Mouse (Mus musculus): Measurements from ENCODE around the gene Cbx7.

Cbx7 gene

DNA sequence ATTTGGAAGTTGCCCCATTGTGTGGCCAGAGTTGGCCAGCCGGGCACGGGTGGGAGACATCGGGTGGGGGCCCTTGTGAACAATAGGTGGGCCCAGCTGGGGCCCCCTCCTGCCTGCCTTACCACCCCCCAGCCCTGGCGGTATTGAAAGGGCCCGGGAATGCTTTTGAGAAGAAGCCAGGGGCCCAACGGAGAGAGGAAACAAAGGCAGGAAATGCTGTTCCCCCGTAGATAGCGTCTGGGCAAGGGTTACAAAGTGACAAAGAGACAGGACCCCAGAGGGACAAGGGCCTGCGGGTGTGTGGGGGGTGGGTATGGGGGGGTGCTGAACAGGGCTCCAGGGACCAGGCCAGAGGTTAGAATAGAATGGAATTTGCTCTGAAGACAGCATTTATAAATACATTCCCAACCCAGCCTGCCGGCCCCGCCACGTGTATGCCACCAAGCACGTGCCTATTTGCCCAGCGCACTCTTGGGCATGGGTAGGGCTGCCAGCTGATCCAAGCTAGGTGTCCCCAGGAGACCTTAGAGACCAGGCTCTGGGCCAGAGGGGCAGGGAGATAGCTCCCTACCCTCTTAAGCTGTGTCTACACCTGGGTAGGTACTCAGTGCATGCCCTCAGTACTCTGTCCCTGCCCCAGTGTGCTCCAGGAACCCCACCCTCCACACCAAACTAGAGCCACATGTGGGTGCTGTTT, 33.9 kb upstream of the Cbx7 start:
- in situ Hi-C loops (cut with MseI, MboI), result no loop called here

GRCm38 (mm10) chr15:80003581-80003980, 32.7 kb upstream of the Cbx7 start:
- in situ Hi-C loops (cut with MseI, MboI), result no loop called here

DNA sequence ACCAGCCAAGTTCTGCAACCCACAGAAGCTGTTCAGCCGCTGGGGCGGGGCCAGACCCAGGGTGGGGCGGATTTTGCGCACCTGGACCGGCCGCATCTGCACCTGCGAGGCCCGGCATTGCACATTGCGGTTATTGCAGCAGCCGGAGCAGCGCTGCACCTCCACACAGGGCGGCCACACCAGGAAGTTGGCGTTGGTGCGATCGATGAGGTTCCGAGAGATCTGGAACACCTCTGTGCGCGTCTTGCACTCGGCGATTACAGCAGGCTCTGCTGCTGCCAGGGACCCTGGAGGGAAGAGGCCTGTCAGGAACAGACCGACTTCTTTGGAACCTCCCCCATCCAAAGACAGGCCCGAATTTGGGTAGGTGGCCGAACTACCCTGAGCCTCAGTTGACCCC, 30.7 kb upstream of the Cbx7 start:
- in situ Hi-C loops (cut with MseI, MboI), result no loop called here

DNA sequence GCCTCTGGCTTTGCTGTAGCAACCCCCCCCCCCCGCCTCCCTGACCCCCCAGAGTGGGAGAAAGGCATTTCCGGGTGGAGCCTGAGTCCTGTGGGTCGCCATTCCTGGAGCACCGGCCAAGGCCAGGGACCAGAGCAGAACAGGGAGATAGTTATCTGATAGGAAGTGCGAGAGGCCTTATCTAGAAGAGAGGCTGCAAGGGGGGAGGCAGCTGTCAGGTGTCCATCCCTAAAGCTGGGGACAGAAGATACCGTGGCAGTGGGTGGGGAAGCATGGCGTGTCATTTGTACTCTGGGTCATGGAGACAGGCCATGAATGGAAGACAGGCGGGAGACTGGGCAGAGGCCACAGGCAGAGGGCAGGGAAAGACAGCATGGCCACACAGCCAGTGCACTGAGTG, 29.8 kb upstream of the Cbx7 start:
- in situ Hi-C loops (cut with MseI, MboI), result no loop called here

DNA sequence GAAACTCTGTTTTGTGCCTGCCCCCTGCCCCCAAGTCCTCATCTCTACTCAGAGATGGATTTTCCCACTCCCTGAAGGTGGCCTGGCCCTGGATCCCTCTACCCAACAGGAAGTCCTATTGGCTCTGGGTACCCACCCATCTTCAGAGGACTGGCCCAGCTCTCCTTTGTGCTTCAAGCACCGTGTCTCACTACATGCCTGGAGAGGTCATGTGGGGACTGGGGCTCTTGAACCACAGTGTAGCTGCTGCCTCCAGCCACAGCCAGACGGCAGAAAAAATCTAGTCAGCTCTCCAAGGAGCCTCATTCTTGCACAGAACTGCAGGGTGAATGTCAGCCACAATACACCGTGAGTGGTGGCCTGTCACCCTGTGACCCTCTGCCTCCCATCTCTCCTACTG, 27.1 kb upstream of the Cbx7 start:
- in situ Hi-C loops (cut with MseI, MboI), result no loop called here

DNA sequence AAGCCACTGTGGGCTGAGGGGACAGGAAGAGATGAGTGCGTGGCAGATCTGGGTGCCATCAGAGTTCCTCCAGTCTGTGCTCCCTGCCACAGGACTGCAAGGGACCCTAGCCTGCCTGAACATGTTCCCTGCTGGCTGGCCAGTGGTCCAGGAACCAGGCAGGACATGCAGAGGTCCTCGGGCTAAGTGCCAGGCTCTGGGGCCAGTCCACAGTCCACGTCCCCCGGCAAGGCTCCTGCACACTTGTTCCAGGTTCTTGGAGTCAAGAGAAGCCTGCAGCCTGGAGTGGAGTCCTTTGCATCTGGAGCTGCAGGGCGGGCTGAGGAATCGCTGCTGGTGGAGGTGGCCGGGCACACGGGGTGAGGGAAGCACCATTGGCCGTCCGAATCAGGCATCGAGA, 25.9 kb upstream of the Cbx7 start:
- in situ Hi-C loops (cut with MseI, MboI), result no loop called here

DNA sequence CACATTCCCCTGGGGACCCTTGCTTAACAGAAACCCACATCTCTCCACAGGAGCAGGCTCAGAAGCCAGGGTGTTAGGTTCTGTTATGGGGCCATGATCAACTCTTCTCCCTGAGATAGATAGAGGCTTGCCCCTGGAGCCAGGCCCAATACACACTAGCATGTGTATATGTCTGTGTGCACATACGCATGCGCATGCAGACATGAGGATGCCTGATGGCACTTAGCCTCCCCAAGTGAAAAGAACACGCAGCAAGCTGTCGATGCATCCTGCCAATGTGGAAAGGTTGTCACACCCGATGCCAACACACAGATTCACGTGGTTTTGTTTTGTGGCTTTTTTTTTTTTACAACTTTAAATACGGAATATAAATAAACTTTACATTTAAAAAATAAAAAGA, 24.6 kb upstream of the Cbx7 start:
- in situ Hi-C loops (cut with MseI, MboI), result no loop called here

- in situ Hi-C loops (cut with MseI, MboI), result no loop called here
These were observed 23.6 kb upstream of the Cbx7 start for GRCm38 (mm10) chr15:79994566-79994965.

DNA sequence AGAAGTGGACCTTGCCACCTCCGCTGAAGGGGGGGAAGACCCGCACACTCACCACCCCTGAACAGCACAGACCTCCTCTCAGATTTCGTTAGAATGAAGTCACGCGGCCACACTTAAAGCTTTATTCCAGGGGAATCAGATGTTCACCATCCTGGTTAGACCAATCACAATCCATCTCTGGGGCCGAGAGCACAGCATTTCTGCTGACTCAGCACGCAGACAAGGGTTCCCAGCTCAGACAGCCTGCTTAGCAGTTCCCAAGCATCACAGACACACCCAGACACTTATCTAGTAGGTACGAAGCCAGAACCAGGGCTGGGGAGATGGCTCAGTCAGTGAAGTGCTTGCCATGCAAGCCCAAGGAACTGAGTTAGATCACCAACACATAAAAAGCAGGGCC, 15.3 kb upstream of the Cbx7 start:
- in situ Hi-C loops (cut with MseI, MboI), result no loop called here

DNA sequence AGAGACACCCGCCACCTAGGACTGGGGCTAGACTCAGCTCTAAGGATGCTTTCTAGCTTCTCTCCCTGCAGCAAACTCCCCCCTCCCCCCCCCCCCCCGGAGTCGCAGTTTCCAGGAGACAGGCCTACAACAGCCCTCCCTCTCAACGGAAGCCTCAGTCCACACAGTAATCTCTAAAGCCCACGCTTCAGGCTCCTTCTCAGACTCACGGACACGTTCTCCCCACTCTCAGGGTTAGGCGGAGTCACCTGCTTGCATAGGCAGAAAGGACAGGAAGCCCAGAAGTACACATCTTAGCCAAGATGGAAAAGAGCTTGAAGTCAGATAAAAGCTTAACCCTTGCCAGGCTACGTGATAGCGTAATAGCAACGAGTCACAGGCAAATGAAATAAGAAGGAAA, 14.6 kb upstream of the Cbx7 start:
- in situ Hi-C loops (cut with MseI, MboI), result no loop called here

GRCm38 (mm10) chr15:79984152-79984551, 13.2 kb upstream of the Cbx7 start:
- in situ Hi-C loops (cut with MseI, MboI), result no loop called here

- in situ Hi-C loops (cut with MseI, MboI), result no loop called here
These were observed 9.8 kb upstream of the Cbx7 start for GRCm38 (mm10) chr15:79980716-79981115.

DNA sequence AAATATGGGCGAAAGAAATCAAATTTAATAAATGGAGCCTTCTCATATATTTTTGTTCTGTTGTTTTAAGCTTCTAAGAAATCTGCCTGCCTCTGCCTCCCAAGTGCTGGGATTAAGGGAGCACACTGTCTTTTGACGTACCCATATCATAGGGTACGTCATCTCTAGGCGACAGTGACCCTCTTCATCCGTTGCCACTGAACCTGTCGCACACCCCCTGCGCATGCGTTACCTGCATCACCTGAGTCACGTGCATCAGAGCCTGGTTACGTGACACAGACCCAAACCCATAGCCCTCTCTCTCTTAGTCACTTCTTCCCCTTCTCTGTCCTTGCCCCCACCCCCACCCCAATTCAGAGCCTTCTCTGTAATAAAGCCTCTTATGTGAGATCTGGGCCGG, 1.3 kb upstream of the Cbx7 start:
- in situ Hi-C loops (cut with MseI, MboI), result no loop called here

GRCm38 (mm10) chr15:79970491-79970890, 428 bp downstream of the Cbx7 start:
- in situ Hi-C loops (cut with MseI, MboI), result no loop called here

GRCm38 (mm10) chr15:79967346-79967745, 3.6 kb downstream of the Cbx7 start:
- in situ Hi-C loops (cut with MseI, MboI), result no loop called here

DNA sequence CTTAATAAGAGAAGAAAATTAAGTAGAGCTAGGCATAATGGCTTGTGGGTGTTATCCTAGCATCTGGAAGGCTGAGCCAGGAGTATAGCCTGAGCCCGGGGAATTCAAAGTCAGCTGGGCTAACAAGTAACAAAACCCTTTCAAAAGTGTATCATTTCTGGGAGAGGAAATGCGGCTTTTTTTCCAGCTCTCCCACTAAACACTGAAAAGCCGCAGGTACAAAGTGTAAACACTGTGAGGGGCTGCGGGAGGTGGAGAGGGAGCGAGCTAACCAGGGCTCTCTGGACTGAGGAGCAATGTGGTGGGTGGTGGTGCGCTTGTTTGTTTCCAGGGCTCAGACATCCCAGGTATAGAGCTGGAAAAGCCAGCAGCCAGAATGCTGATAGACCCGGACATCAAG, 6.5 kb downstream of the Cbx7 start:
- in situ Hi-C loops (cut with MseI, MboI), result no loop called here

- in situ Hi-C loops (cut with MseI, MboI), result no loop called here
These were observed 8.3 kb downstream of the Cbx7 start for GRCm38 (mm10) chr15:79962661-79963060.

- in situ Hi-C loops (cut with MseI, MboI), result no loop called here
These were observed 9.5 kb downstream of the Cbx7 start for GRCm38 (mm10) chr15:79961366-79961921.

DNA sequence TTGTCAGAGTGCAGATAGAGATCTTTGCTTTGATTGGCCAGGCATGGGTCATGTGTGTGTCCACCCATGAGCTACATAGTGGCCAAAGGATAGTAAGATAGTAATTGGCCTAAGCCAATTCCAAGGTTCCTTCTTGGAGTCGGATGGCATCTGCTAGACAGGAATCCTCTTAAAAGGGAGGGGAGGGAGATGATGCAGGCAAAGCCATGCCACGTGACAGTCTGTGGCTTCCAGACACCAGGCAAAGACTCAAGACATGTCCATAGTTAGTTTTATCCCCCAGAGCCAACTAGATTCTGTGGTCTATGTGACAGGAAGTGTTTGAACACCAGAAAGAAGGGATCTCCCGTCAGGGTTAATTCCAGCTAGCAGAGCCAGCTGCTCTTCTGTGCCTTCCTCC, 12.5 kb downstream of the Cbx7 start:
- in situ Hi-C loops (cut with MseI, MboI), result no loop called here

DNA sequence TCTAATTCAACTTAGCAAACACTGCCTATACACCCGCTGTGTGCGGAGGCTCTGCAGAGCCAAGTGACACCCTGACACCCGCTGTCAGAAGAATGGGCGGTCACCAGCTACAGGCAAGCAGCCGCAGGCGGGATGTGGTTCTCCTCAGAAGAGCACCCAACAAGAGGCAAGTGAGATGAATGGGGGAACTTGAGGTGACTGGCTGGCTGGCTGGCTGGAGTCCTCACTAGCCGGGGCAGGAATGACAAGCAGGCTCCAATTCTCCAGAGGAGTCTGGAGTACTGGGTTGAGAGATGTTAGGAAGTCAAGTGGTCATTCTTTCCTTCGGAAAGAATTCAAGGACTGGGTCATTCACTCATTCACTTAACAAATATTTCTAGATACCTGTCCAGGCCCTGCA, 14.4 kb downstream of the Cbx7 start:
- in situ Hi-C loops (cut with MseI, MboI), result no loop called here

- in situ Hi-C loops (cut with MseI, MboI), result no loop called here
These were observed 17.4 kb downstream of the Cbx7 start for GRCm38 (mm10) chr15:79953470-79953869.

- in situ Hi-C loops (cut with MseI, MboI), result no loop called here
These were observed 18.3 kb downstream of the Cbx7 start for GRCm38 (mm10) chr15:79952504-79953231.
